Mouse (Mus musculus): ENCODE results near the gene Slc7a15. TPM values are rescaled to one million over a fixed set of nuclear protein-coding genes. Genes with fewer than 3 reads are reported as not detected.
"Not testable (repeated sequence)": the region's sequence is repeated elsewhere in the genome, so short reads cannot be mapped to it uniquely, and the experiment has no call there.

The Slc7a15 gene
- polyA plus RNA-seq (2014; fragmentation: Nextera tagmentation; extraction: Ambion mirVana), result not detected in 2 replicates

GRCm38 (mm10) chr12:8598966-8599365 lies at the start of gene Slc7a15:
TSS of gene Slc7a15 (minus strand) at chr12:8599066.
- not testable (repeated sequence) for H3K9me3 ChIP-seq (replicated peaks; ENCODE audit: control insufficient read depth, low read length); H3K4me2 ChIP-seq; H3K27ac ChIP-seq (ENCODE audit: low read depth, low read length); ATAC-seq (replicated peaks; ENCODE audit: insufficient number of reproducible peaks, low FRiP score, low TSS enrichment); H3K4me3 ChIP-seq (ENCODE audit: low read depth, low read length); H3K4me1 ChIP-seq (ENCODE audit: control insufficient read depth, insufficient read depth, low read length); H3K27me3 ChIP-seq (ENCODE audit: control insufficient read depth, insufficient read depth, low read length); H3K9ac ChIP-seq (ENCODE audit: low read depth, low read length); H3K36me3 ChIP-seq (ENCODE audit: control insufficient read depth, insufficient read depth, low read length)
- 89% methylated on average over 7 of the region's 7 CpGs for WGBS (ENCODE audit: insufficient replicate concordance)

GRCm38 (mm10) chr12:8648211-8648610 lies 49.3 kb upstream of the Slc7a15 start:
- not testable (repeated sequence) for H3K4me1 ChIP-seq (ENCODE audit: control insufficient read depth, insufficient read depth, low read length); H3K27me3 ChIP-seq (ENCODE audit: control insufficient read depth, insufficient read depth, low read length); H3K4me2 ChIP-seq; ATAC-seq (replicated peaks; ENCODE audit: insufficient number of reproducible peaks, low FRiP score, low TSS enrichment); H3K4me3 ChIP-seq (ENCODE audit: low read depth, low read length); H3K36me3 ChIP-seq (ENCODE audit: control insufficient read depth, insufficient read depth, low read length); H3K9me3 ChIP-seq (replicated peaks; ENCODE audit: control insufficient read depth, low read length); H3K9ac ChIP-seq (ENCODE audit: low read depth, low read length); H3K27ac ChIP-seq (ENCODE audit: low read depth, low read length)
- WGBS (ENCODE audit: insufficient replicate concordance), result 43% methylated on average over 8 of the region's 8 CpGs

DNA sequence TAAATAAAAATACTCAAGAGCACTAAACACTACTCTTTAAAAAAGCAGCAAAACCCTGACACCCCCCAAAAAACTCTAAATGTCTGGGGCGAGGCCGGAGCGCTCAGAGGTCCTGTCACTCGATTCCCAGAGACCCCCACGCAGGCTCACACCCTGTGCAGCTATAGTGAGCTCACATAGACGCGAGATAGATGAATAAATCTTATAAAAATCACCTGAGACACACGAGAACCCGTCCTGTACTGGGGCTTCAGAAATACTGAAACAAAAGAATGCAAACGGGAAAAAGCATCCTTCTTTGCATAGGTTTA lies 42.5 kb upstream of the Slc7a15 start:
- Histone ChIP-seq H3K4me2 (peak overlapping the region; percentile 71), H3K9ac (ENCODE audit: low read depth, low read length) (peak overlapping the region; percentile 97), H3K36me3 (ENCODE audit: control insufficient read depth, insufficient read depth, low read length) (no peaks in the 10 kb centered on the region), H3K4me1 (ENCODE audit: control insufficient read depth, insufficient read depth, low read length) (no peaks in the 10 kb centered on the region), H3K27me3 (ENCODE audit: control insufficient read depth, insufficient read depth, low read length) (no peaks in the 10 kb centered on the region), H3K4me3 (ENCODE audit: low read depth, low read length) (peak overlapping the region; percentile 82), H3K9me3 (replicated peaks; ENCODE audit: control insufficient read depth, low read length) (no peaks in the 10 kb centered on the region), H3K27ac (ENCODE audit: low read depth, low read length) (no peak overlapping the region)
- 8% methylated on average over 10 of the region's 10 CpGs for WGBS (ENCODE audit: insufficient replicate concordance)
- no peak for ATAC-seq (replicated peaks; ENCODE audit: insufficient number of reproducible peaks, low FRiP score, low TSS enrichment)

GRCm38 (mm10) chr12:8640711-8641424 lies 42.0 kb upstream of the Slc7a15 start:
- H3K9ac ChIP-seq (ENCODE audit: low read depth, low read length), result peak overlapping the region; percentile 97
- H3K4me1 ChIP-seq (ENCODE audit: control insufficient read depth, insufficient read depth, low read length), result no peaks in the 10 kb centered on the region
- H3K9me3 ChIP-seq (replicated peaks; ENCODE audit: control insufficient read depth, low read length), result no peaks in the 10 kb centered on the region
- peak overlapping the region; percentile 71 for H3K4me2 ChIP-seq
- H3K36me3 ChIP-seq (ENCODE audit: control insufficient read depth, insufficient read depth, low read length), result no peaks in the 10 kb centered on the region
- peak overlapping the region; percentile 82 for H3K4me3 ChIP-seq (ENCODE audit: low read depth, low read length)
- WGBS (ENCODE audit: insufficient replicate concordance), result under 1% methylated on average over 47 of the region's 47 CpGs
- peak overlapping the region; percentile 96 for H3K27ac ChIP-seq (ENCODE audit: low read depth, low read length)
- peak; percentile 96 for ATAC-seq (replicated peaks; ENCODE audit: insufficient number of reproducible peaks, low FRiP score, low TSS enrichment)
- no peaks in the 10 kb centered on the region for H3K27me3 ChIP-seq (ENCODE audit: control insufficient read depth, insufficient read depth, low read length)

- H3K27me3 ChIP-seq (ENCODE audit: control insufficient read depth, insufficient read depth, low read length); H3K9me3 ChIP-seq (replicated peaks; ENCODE audit: control insufficient read depth, low read length); H3K36me3 ChIP-seq (ENCODE audit: control insufficient read depth, insufficient read depth, low read length); ATAC-seq (replicated peaks; ENCODE audit: insufficient number of reproducible peaks, low FRiP score, low TSS enrichment); H3K4me1 ChIP-seq (ENCODE audit: control insufficient read depth, insufficient read depth, low read length); H3K27ac ChIP-seq (ENCODE audit: low read depth, low read length): not testable (repeated sequence)
- H3K4me2 ChIP-seq, result peak overlapping the region; percentile 59
- 8% methylated on average over 2 of the region's 2 CpGs for WGBS (ENCODE audit: insufficient replicate concordance)
- 0 out of 2 replicates have a peak overlapping the region, but pooled peaks have one; percentile 34 for H3K9ac ChIP-seq (ENCODE audit: low read depth, low read length)
- peak overlapping the region; percentile 82 for H3K4me3 ChIP-seq (ENCODE audit: low read depth, low read length)
Observed at GRCm38 (mm10) chr12:8640186-8640585, 41.3 kb upstream of the Slc7a15 start.

GRCm38 (mm10) chr12:8638411-8639087 lies 39.7 kb upstream of the Slc7a15 start:
- not testable (repeated sequence) for ATAC-seq (replicated peaks; ENCODE audit: insufficient number of reproducible peaks, low FRiP score, low TSS enrichment); H3K9me3 ChIP-seq (replicated peaks; ENCODE audit: control insufficient read depth, low read length); H3K36me3 ChIP-seq (ENCODE audit: control insufficient read depth, insufficient read depth, low read length); H3K4me1 ChIP-seq (ENCODE audit: control insufficient read depth, insufficient read depth, low read length); H3K27ac ChIP-seq (ENCODE audit: low read depth, low read length); H3K4me2 ChIP-seq; H3K9ac ChIP-seq (ENCODE audit: low read depth, low read length); H3K4me3 ChIP-seq (ENCODE audit: low read depth, low read length); H3K27me3 ChIP-seq (ENCODE audit: control insufficient read depth, insufficient read depth, low read length)
- WGBS (ENCODE audit: insufficient replicate concordance), result 67% methylated on average over 10 of the region's 10 CpGs

GRCm38 (mm10) chr12:8636945-8637344 lies 38.1 kb upstream of the Slc7a15 start:
- Histone ChIP-seq H3K4me3 (ENCODE audit: low read depth, low read length) (no peak overlapping the region), H3K27ac (ENCODE audit: low read depth, low read length) (no peak overlapping the region), H3K9ac (ENCODE audit: low read depth, low read length) (no peak overlapping the region), H3K36me3 (ENCODE audit: control insufficient read depth, insufficient read depth, low read length) (no peaks in the 10 kb centered on the region), H3K9me3 (replicated peaks; ENCODE audit: control insufficient read depth, low read length) (no peaks in the 10 kb centered on the region), H3K4me2 (no peak overlapping the region), H3K4me1 (ENCODE audit: control insufficient read depth, insufficient read depth, low read length) (no peaks in the 10 kb centered on the region), H3K27me3 (ENCODE audit: control insufficient read depth, insufficient read depth, low read length) (no peaks in the 10 kb centered on the region)
- ATAC-seq (replicated peaks; ENCODE audit: insufficient number of reproducible peaks, low FRiP score, low TSS enrichment), result no peak
- WGBS (ENCODE audit: insufficient replicate concordance), result 85% methylated on average over 14 of the region's 14 CpGs

- ATAC-seq (replicated peaks; ENCODE audit: insufficient number of reproducible peaks, low FRiP score, low TSS enrichment), result no peak
Observed at GRCm38 (mm10) chr12:8635546-8635945, 36.7 kb upstream of the Slc7a15 start.

DNA sequence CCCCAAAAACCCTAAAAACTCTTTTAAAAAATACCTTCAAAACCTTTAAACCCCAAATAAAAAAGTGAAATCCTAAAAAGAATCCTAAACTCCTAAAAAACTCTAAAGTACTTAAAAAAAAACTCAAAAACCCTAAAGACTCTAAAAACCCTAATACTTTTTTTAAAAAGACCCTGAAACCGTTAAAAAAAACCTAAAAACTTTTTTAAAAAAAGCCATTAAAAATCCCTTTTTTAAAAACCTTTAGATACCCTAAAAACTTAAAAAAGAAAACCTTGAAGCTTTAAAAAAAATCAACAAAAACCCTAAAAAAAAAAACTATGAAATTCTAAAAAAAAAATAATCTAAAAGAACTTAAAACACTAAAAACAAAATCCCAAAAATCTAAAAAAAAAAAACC lies 35.4 kb upstream of the Slc7a15 start:
- Histone ChIP-seq H3K4me1 (ENCODE audit: control insufficient read depth, insufficient read depth, low read length) (no peaks in the 10 kb centered on the region), H3K27ac (ENCODE audit: low read depth, low read length) (no peak overlapping the region), H3K9me3 (replicated peaks; ENCODE audit: control insufficient read depth, low read length) (no peaks in the 10 kb centered on the region), H3K27me3 (ENCODE audit: control insufficient read depth, insufficient read depth, low read length) (no peaks in the 10 kb centered on the region), H3K4me3 (ENCODE audit: low read depth, low read length) (no peak overlapping the region), H3K9ac (ENCODE audit: low read depth, low read length) (no peak overlapping the region), H3K4me2 (no peak overlapping the region), H3K36me3 (ENCODE audit: control insufficient read depth, insufficient read depth, low read length) (no peaks in the 10 kb centered on the region)
- WGBS (ENCODE audit: insufficient replicate concordance), result 90% methylated on average over 1 of the region's 1 CpGs
- ATAC-seq (replicated peaks; ENCODE audit: insufficient number of reproducible peaks, low FRiP score, low TSS enrichment), result no peak

More at GRCm38 (mm10) chr12:8635546-8635945, 36.7 kb upstream of the Slc7a15 start:
- Histone ChIP-seq H3K9ac (ENCODE audit: low read depth, low read length) (no peak overlapping the region), H3K4me3 (ENCODE audit: low read depth, low read length) (no peak overlapping the region), H3K4me2 (no peak overlapping the region), H3K27me3 (ENCODE audit: control insufficient read depth, insufficient read depth, low read length) (no peaks in the 10 kb centered on the region), H3K36me3 (ENCODE audit: control insufficient read depth, insufficient read depth, low read length) (no peaks in the 10 kb centered on the region), H3K4me1 (ENCODE audit: control insufficient read depth, insufficient read depth, low read length) (no peaks in the 10 kb centered on the region), H3K27ac (ENCODE audit: low read depth, low read length) (no peak overlapping the region), H3K9me3 (replicated peaks; ENCODE audit: control insufficient read depth, low read length) (no peaks in the 10 kb centered on the region)
- WGBS (ENCODE audit: insufficient replicate concordance), result 92% methylated on average over 4 of the region's 4 CpGs
